Mouse (Mus musculus): ENCODE data around the gene Cst6. TPM values are rescaled to one million over a fixed set of nuclear protein-coding genes. Genes with fewer than 3 reads are reported as not detected.

The Cst6 gene
- polyA plus RNA-seq, 1 experiment from 2014 or later, result 3.1 TPM

- 92% methylated on average over 7 of the region's 7 CpGs for WGBS
- H3K36me3 ChIP-seq, result peaks cover 60% of the 10 kb centered on the region
- no peaks in the 10 kb centered on the region for H3K9me3 ChIP-seq
- no peak for ATAC-seq (replicated peaks)
- H3K4me1 ChIP-seq, result peaks cover 11% of the 10 kb centered on the region
- no peak overlapping the region for H3K27ac ChIP-seq (replicated peaks)
- H3K4me2 ChIP-seq (replicated peaks), result no peak overlapping the region
- no peak overlapping the region for H3K9ac ChIP-seq (replicated peaks)
- H3K4me3 ChIP-seq, result no peak overlapping the region
- no peaks in the 10 kb centered on the region for H3K27me3 ChIP-seq
These were observed 23.4 kb upstream of the Cst6 start for GRCm38 (mm10) chr19:5372724-5373123.

DNA sequence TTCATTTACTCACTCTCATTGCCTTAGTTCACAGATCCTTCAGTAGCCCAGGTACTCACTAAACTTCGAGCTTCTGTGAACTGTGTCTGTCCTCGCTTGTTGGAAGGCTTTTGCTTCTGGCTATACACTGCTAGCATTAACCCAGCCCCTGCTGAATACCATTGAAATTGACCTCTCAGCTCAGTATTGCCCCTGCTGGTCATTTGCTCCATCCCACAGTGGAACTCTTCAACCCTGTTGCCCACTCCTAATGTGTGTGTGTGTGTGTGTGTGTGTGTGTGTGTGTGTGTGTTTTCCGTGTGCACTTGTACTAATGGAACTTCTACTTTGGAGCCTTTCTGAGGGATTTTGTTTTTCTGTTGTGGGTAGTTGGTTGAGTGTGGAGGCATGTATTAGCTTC lies 21.6 kb upstream of the Cst6 start:
- Histone ChIP-seq H3K4me1 (peaks cover 17% of the 10 kb centered on the region), H3K9me3 (no peaks in the 10 kb centered on the region), H3K27ac (replicated peaks) (no peak overlapping the region), H3K27me3 (no peaks in the 10 kb centered on the region), H3K9ac (replicated peaks) (no peak overlapping the region), H3K4me3 (no peak overlapping the region), H3K36me3 (peaks cover 50% of the 10 kb centered on the region), H3K4me2 (replicated peaks) (no peak overlapping the region)
- ATAC-seq (replicated peaks), result no peak
- WGBS, result 93% methylated on average over 3 of the region's 3 CpGs

- Histone ChIP-seq H3K9ac (replicated peaks) (peak overlapping the region; percentile 74), H3K9me3 (no peaks in the 10 kb centered on the region), H3K4me2 (replicated peaks) (peak overlapping the region; percentile 79), H3K4me3 (peak overlapping the region; percentile 80), H3K36me3 (peaks cover 49% of the 10 kb centered on the region), H3K27me3 (no peaks in the 10 kb centered on the region), H3K4me1 (peaks cover 27% of the 10 kb centered on the region), H3K27ac (replicated peaks) (peak overlapping the region; percentile 96; the same call in 1 of the 2 replicates)
- WGBS, result 11% methylated on average over 11 of the region's 11 CpGs
- ATAC-seq (replicated peaks), result no peak
These were observed 18.1 kb upstream of the Cst6 start for GRCm38 (mm10) chr19:5367455-5367854.

- Histone ChIP-seq H3K9ac (replicated peaks) (peak within 1 kb of the TSS; percentile 74), H3K4me3 (peak within 1 kb of the TSS; percentile 80), H3K36me3 (peaks cover 45% of the 10 kb centered on the region), H3K9me3 (no peaks in the 10 kb centered on the region), H3K4me1 (peaks cover 27% of the 10 kb centered on the region), H3K27me3 (no peaks in the 10 kb centered on the region), H3K27ac (replicated peaks) (peak within 1 kb of the TSS; percentile 96), H3K4me2 (replicated peaks) (peak within 1 kb of the TSS; percentile 79)
- under 1% methylated on average over 33 of the region's 33 CpGs for WGBS
- ATAC-seq (replicated peaks), result no peak; the same call in 1 of the 2 replicates
These were observed 17.6 kb upstream of the Cst6 start, which contains the start of gene Banf1 for GRCm38 (mm10) chr19:5367053-5367359. TSS of gene Banf1 (minus strand) at chr19:5367168.

GRCm38 (mm10) chr19:5366175-5367052 lies 17.0 kb upstream of the Cst6 start, which contains the start of gene Eif1ad:
TSS of gene Eif1ad (plus strand) at chr19:5366741.
- Histone ChIP-seq H3K36me3 (peaks cover 40% of the 10 kb centered on the region), H3K4me2 (replicated peaks) (peak within 1 kb of the TSS; percentile 79), H3K27ac (replicated peaks) (peak within 1 kb of the TSS; percentile 96), H3K4me1 (peaks cover 27% of the 10 kb centered on the region), H3K9ac (replicated peaks) (peak within 1 kb of the TSS; percentile 74), H3K27me3 (no peaks in the 10 kb centered on the region), H3K9me3 (no peaks in the 10 kb centered on the region), H3K4me3 (peak within 1 kb of the TSS; percentile 80)
- ATAC-seq (replicated peaks), result peak; percentile 95
- WGBS, result under 1% methylated on average over 88 of the region's 92 CpGs

DNA sequence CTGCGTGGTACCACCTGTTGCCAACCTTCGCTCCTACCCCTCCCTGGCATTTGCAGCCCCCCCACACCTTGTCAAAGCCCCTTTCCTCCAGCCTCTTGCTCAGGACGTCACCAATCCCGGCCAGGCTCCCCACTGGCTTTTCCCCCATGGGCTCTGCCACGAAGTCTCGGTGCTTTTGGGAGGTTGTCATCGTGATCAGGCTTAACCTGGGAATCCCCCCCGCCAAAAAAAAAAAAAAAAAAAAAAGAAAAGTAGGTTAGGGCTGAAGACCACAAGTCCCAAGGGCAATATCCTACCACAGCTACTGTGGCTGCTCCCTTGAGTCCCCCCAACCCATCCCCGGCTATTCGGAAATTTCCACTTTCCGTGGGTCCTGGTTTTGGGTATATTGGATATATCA lies 16.4 kb upstream of the Cst6 start:
- 23% methylated on average over 11 of the region's 11 CpGs for WGBS

GRCm38 (mm10) chr19:5364124-5364523 lies 14.8 kb upstream of the Cst6 start:
- H3K4me2 ChIP-seq (replicated peaks), result no peak overlapping the region
- no peak for ATAC-seq (replicated peaks)
- no peaks in the 10 kb centered on the region for H3K27me3 ChIP-seq
- no peak overlapping the region for H3K9ac ChIP-seq (replicated peaks)
- no peaks in the 10 kb centered on the region for H3K9me3 ChIP-seq
- WGBS, result 97% methylated on average over 2 of the region's 2 CpGs
- no peak overlapping the region for H3K4me3 ChIP-seq
- peaks cover 27% of the 10 kb centered on the region for H3K4me1 ChIP-seq
- no peak overlapping the region for H3K27ac ChIP-seq (replicated peaks)
- H3K36me3 ChIP-seq, result peaks cover 19% of the 10 kb centered on the region

More for the DNA sequence above, 16.4 kb upstream of the Cst6 start:
- peak overlapping the region; percentile 74 for H3K9ac ChIP-seq (replicated peaks)
- H3K27ac ChIP-seq (replicated peaks), result peak overlapping the region; percentile 96
- H3K4me1 ChIP-seq, result peaks cover 27% of the 10 kb centered on the region
- peak overlapping the region; percentile 80 for H3K4me3 ChIP-seq
- H3K36me3 ChIP-seq, result peaks cover 35% of the 10 kb centered on the region
- no peaks in the 10 kb centered on the region for H3K9me3 ChIP-seq
- ATAC-seq (replicated peaks), result no peak
- peak overlapping the region; percentile 79 for H3K4me2 ChIP-seq (replicated peaks)
- H3K27me3 ChIP-seq, result no peaks in the 10 kb centered on the region

- H3K4me1 ChIP-seq, result peaks cover 12% of the 10 kb centered on the region
- no peak overlapping the region for H3K9ac ChIP-seq (replicated peaks)
- no peak overlapping the region for H3K4me2 ChIP-seq (replicated peaks)
- ATAC-seq (replicated peaks), result no peak
- WGBS, result 71% methylated on average over 2 of the region's 2 CpGs
- no peaks in the 10 kb centered on the region for H3K9me3 ChIP-seq
- no peaks in the 10 kb centered on the region for H3K27me3 ChIP-seq
- H3K27ac ChIP-seq (replicated peaks), result no peak overlapping the region
- peaks cover 10% of the 10 kb centered on the region for H3K36me3 ChIP-seq
- H3K4me3 ChIP-seq, result no peak overlapping the region
These were observed 12.8 kb upstream of the Cst6 start for GRCm38 (mm10) chr19:5362186-5362585.

GRCm38 (mm10) chr19:5356080-5356479 lies 6.7 kb upstream of the Cst6 start:
- ATAC-seq (replicated peaks), result no peak
- no peaks in the 10 kb centered on the region for H3K36me3 ChIP-seq
- H3K4me3 ChIP-seq, result no peak overlapping the region
- H3K9me3 ChIP-seq, result no peaks in the 10 kb centered on the region
- H3K27ac ChIP-seq (replicated peaks), result no peak overlapping the region
- no peak overlapping the region for H3K4me2 ChIP-seq (replicated peaks)
- no peaks in the 10 kb centered on the region for H3K27me3 ChIP-seq
- no peak overlapping the region for H3K9ac ChIP-seq (replicated peaks)
- H3K4me1 ChIP-seq, result no peaks in the 10 kb centered on the region
- no CpG with 5 or more reads among the region's 1 CpGs for WGBS

- Histone ChIP-seq H3K9me3 (no peaks in the 10 kb centered on the region), H3K4me1 (peaks cover 5% of the 10 kb centered on the region), H3K27me3 (no peaks in the 10 kb centered on the region), H3K4me2 (replicated peaks) (no peak overlapping the region), H3K9ac (replicated peaks) (no peak overlapping the region), H3K4me3 (no peak overlapping the region), H3K36me3 (no peaks in the 10 kb centered on the region), H3K27ac (replicated peaks) (no peak overlapping the region)
- 64% methylated on average over 2 of the region's 2 CpGs for whole genome bisulfite sequencing
- no peak for ATAC-seq (replicated peaks)
These were observed 4.2 kb upstream of the Cst6 start for GRCm38 (mm10) chr19:5353609-5354008.

DNA sequence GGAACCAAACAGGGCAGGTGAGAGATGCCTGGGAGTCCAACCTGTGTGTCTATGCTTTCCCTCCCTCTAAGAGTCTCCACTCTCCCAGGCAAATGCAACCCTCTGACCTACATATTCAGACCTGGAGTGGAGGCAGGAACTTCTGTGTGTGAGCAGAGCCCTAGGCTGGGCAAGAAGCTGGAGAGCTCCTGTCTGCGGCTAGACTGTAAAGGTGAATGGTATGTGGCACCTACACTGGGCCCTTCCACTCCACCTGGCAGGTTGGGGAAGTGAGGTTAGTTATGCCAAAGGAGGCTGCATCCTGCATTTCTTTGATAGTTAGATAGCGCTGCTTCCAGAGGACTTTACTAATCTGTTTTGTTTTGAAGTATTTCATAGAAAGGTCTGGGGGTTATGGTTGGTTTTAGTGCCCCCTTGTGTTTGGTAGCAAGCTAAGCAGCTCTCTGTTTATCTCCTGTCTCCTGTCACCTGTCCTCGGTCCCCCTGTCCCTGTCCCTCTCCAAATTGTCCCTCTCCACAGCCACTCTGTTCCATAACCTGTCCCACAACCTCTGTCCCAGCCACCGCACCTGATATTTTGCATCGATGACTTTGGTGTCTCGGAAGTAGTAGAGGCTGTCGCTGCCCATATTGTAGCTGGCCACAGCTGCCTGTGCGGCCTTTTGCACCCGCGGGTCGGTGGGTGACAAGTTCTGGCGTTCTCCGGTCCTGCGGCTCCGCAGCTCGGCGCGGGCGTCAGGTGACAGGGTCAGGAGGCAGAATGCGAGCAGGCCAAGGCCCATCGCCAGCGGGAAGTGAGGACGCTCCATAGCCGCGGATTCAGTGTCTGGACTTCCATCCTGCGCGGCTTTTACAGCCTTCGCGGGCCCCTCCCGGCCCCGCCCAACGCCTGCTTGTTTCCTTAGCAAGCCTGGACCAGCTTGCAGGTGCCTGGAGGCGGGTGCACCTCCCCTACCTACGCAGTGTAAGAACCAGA lies 560 bp downstream of the Cst6 start:
- ATAC-seq (replicated peaks), result no peak
- Histone ChIP-seq H3K27me3 (no peaks in the 10 kb centered on the region), H3K4me1 (peaks cover 5% of the 10 kb centered on the region), H3K9ac (replicated peaks) (peak overlapping the region; percentile 49), H3K4me2 (replicated peaks) (peak overlapping the region; percentile 54), H3K36me3 (no peaks in the 10 kb centered on the region), H3K27ac (replicated peaks) (no peak overlapping the region), H3K9me3 (no peaks in the 10 kb centered on the region), H3K4me3 (peak overlapping the region; percentile 32)
- 5% methylated on average over 34 of the region's 34 CpGs for WGBS

GRCm38 (mm10) chr19:5348064-5348463 lies 1.3 kb downstream of the Cst6 start:
- Histone ChIP-seq H3K4me1 (peaks cover 5% of the 10 kb centered on the region), H3K4me3 (no peak overlapping the region), H3K4me2 (replicated peaks) (no peak overlapping the region), H3K27me3 (no peaks in the 10 kb centered on the region), H3K27ac (replicated peaks) (no peak overlapping the region), H3K9ac (replicated peaks) (no peak overlapping the region), H3K9me3 (no peaks in the 10 kb centered on the region), H3K36me3 (no peaks in the 10 kb centered on the region)
- 80% methylated on average over 6 of the region's 6 CpGs for WGBS
- ATAC-seq (replicated peaks), result no peak

Measured in forebrain, embryonic 15.5 days (tissue).